Mouse (Mus musculus) heart, embryonic 16.5 days (tissue): ENCODE data around the gene Gm20425. TPM values are rescaled to one million over a fixed set of nuclear protein-coding genes. Genes with fewer than 3 reads are reported as not detected.

Experiments used
- ATAC-seq: fragments of 200-750 bp; cut with Nextera tagmentation; replicated peaks from 2 replicates; pipeline ENCODE4 v1.8.0; 2017; ENCODE audit warnings: moderate number of reproducible peaks; ENCODE audit not compliant: insufficient read depth, low FRiP score; ENCODE audit errors: extremely low read depth
- H3K27ac ChIP-seq: fragments of 300-500 bp; sonication (generic); 2 replicates; pipeline ENCODE4 v1.5.1; 2014; ENCODE audit warnings: mild to moderate bottlenecking, low read length, control low read depth, moderate library complexity
- H3K27me3 ChIP-seq: fragments of 300-500 bp; sonication (generic); 2 replicates; pipeline ENCODE4 v1.6.1; 2014; ENCODE audit warnings: low read length, mixed read lengths; ENCODE audit not compliant: control insufficient read depth, insufficient read depth
- H3K36me3 ChIP-seq: fragments of 300-500 bp; sonication (generic); 2 replicates; pipeline ENCODE4 v1.6.1; 2014; ENCODE audit not compliant: control insufficient read depth, insufficient read depth
- H3K4me1 ChIP-seq: fragments of 300-500 bp; sonication (generic); 2 replicates; pipeline ENCODE4 v1.6.1; 2014; ENCODE audit warnings: low read length, mixed read lengths; ENCODE audit not compliant: control insufficient read depth, insufficient read depth
- H3K4me2 ChIP-seq: fragments of 300-500 bp; sonication (generic); 2 replicates; pipeline ENCODE4 v1.6.1; 2014; ENCODE audit warnings: low read depth, mild to moderate bottlenecking, control low read depth, low read length
- H3K4me3 ChIP-seq: fragments of 300-500 bp; sonication (generic); 2 replicates; pipeline ENCODE4 v1.5.1; 2014; ENCODE audit warnings: mild to moderate bottlenecking, control low read depth, low read length
- H3K9ac ChIP-seq: fragments of 300-500 bp; sonication (generic); 2 replicates; pipeline ENCODE4 v1.6.1; 2014; ENCODE audit warnings: low read length, control low read depth
- H3K9me3 ChIP-seq: fragments of 300-500 bp; sonication (generic); replicated peaks from 2 replicates; pipeline ENCODE4 v1.6.1; 2016; ENCODE audit warnings: low read length; ENCODE audit not compliant: control insufficient read depth
- WGBS: fragments of 180-500 bp; shearing (Covaris S2); extraction: QIAGEN DNeasy Blood & Tissue Kit; methylation state at CpG from one replicate; pipeline ENCODE4 v1.1.7; 2014; 5-methylcytosine and 5-hydroxymethylcytosine counted together
- polyA plus RNA-seq: library from polyadenylated mRNA; unstranded; fragments of >200 nt; fragmentation: Nextera tagmentation; extraction: Ambion mirVana; gene quantifications from 2 replicates; pipeline ENCODE4 v1.2.1, GENCODE M21; 2015

Gene Gm20425
- polyA plus RNA-seq, 1 experiment from 2014 or later: 4.4 TPM

DNA sequence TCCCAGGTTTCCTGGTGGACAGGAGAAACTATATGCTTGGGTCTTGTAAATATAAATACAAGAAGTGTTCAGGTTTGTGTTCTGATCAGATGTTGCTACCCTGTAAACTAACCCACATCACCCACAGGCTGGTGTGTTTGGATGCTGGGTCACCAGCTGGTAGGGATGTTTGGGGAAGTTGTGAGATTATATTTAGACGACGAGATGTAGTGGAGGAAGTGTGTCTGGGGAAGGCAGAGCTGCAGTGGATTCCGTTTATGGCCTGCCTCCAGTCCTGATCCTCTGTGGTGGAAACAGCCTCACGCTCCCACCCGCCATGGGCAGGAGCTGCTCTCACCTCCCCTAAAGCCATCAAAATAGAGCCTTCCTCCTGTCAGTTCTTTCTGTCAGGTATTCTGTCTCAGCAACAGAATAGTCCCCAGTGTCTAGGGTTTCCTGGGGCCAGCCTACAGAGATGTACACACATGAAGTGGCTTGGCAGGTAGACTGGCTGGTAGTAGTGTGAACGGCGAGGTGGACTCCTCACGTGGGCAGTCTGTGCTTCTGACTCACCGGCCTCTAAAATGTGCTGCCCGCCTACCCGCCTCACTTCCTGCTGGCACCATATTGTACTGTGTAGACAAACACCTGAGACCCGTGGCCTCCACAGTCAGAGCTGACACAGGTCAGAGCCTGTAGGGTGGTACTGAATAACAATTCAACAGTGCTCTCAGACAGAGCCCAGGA, 80.9 kb downstream of the Gm20425 start:
- ATAC-seq: no peak
- Histone ChIP-seq H3K4me1 (peaks cover 3% of the 10 kb centered on the region; the same call in 1 of the 2 replicates), H3K27ac (no peak overlapping the region), H3K4me2 (no peak overlapping the region), H3K9ac (no peak overlapping the region), H3K27me3 (no peaks in the 10 kb centered on the region), H3K36me3 (no peaks in the 10 kb centered on the region), H3K4me3 (no peak overlapping the region), H3K9me3 (no peaks in the 10 kb centered on the region)
- WGBS: 74% methylated on average over 12 of the region's 12 CpGs

DNA sequence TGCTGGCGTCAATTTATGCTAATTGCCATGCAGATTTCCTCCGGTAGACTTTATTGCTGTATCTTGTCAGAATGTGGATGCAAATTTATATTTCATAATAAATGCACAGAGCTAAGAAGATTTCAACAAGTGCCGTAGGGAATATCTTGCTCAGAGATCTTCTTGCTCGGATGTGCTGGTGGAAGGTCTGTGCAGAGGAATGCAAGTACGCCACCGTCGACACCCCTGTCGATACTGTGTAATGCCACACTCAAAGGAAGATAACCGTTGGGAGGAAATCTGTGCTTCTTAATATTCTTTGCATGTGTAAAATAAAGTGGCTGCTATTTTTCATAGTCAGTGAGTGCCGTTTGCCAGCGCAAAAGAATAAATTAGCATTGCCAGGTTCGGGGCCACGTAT, 83.0 kb downstream of the Gm20425 start:
- Histone ChIP-seq H3K4me1 (peaks cover 3% of the 10 kb centered on the region; the same call in 1 of the 2 replicates), H3K27me3 (no peaks in the 10 kb centered on the region), H3K36me3 (no peaks in the 10 kb centered on the region), H3K27ac (no peak overlapping the region), H3K9ac (no peak overlapping the region), H3K4me3 (no peak overlapping the region), H3K4me2 (no peak overlapping the region), H3K9me3 (no peaks in the 10 kb centered on the region)
- WGBS: 52% methylated on average over 13 of the region's 13 CpGs
- ATAC-seq: no peak

DNA sequence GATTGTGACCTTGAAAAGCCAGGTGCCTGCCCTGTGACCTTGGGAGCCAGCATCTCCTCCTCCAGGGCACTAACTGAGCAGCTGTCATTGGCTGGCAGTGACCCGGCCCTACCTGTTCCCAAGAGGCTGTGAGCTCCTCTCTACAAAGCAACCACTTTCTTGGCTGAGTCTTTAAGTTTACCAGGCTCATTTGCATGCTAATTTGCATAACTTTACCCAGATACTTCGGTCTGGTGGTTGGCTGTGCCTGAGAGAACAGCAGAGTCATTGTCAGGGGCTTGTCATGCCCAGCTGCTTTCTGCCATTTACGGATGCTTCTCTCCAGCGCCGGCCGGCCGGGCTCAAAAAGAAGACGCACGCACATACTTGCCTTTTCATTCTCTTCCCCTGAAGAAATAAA, 83.4 kb downstream of the Gm20425 start:
- no peak overlapping the region for H3K27ac ChIP-seq
- 53% methylated on average over 9 of the region's 9 CpGs for WGBS

DNA sequence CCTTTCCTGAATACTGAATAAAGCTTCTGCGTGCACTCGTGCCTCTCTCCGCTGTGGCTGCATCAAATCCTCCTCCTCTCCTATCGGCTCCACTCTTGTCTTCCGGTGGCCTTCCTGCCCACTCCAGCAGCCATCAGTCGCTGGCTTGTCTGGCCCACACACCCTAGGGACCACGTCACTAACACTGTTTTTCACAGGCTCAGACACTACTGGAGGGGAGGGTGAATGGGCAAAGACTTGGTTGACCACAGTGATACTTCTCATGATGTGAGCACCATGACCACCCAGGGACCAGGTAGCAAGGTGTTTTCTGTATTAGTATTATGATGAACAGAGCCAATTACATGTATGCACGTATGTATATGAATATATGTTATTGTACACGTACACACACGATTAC, 83.8 kb downstream of the Gm20425 start:
- 85% methylated on average over 10 of the region's 10 CpGs for WGBS
- H3K9me3 ChIP-seq: no peaks in the 10 kb centered on the region
- H3K4me1 ChIP-seq: peaks cover 3% of the 10 kb centered on the region; the same call in 1 of the 2 replicates
- H3K9ac ChIP-seq: no peak overlapping the region
- H3K27me3 ChIP-seq: no peaks in the 10 kb centered on the region
- no peak for ATAC-seq
- H3K4me3 ChIP-seq: no peak overlapping the region
- H3K27ac ChIP-seq: no peak overlapping the region
- H3K36me3 ChIP-seq: no peaks in the 10 kb centered on the region
- H3K4me2 ChIP-seq: no peak overlapping the region

More for the DNA sequence above, 83.4 kb downstream of the Gm20425 start:
- H3K36me3 ChIP-seq: no peaks in the 10 kb centered on the region
- H3K9ac ChIP-seq: no peak overlapping the region
- ATAC-seq: no peak
- H3K4me1 ChIP-seq: peaks cover 3% of the 10 kb centered on the region; the same call in 1 of the 2 replicates
- no peak overlapping the region for H3K4me3 ChIP-seq
- no peaks in the 10 kb centered on the region for H3K27me3 ChIP-seq
- no peak overlapping the region for H3K4me2 ChIP-seq
- H3K9me3 ChIP-seq: no peaks in the 10 kb centered on the region

DNA sequence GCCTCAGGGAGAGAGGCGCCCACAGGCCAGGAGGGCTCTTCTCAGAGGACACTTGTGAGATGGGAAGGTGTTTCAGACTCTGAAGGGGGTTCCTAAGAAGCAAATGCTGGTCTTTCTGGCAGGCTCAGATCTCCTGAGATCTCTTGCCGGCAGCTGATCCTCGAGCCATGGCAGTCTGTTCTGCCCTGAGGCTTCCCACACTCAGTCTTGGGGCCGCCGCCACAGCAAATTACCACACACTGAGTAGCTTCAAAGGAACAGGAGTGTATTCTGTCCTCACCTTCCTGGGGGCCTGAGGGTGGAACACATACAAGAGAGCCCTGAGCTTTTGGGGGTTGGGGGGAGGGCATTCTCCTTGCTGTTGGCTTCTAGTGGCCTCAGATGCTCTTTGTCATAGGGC, 84.8 kb downstream of the Gm20425 start:
- no peak for ATAC-seq
- Histone ChIP-seq H3K27me3 (no peaks in the 10 kb centered on the region), H3K36me3 (no peaks in the 10 kb centered on the region), H3K27ac (no peak overlapping the region), H3K9me3 (no peaks in the 10 kb centered on the region), H3K9ac (no peak overlapping the region; the same call in 1 of the 2 replicates), H3K4me2 (no peak overlapping the region), H3K4me1 (peaks cover 8% of the 10 kb centered on the region; the same call in 1 of the 2 replicates), H3K4me3 (no peak overlapping the region)
- 63% methylated on average over 5 of the region's 5 CpGs for WGBS

DNA sequence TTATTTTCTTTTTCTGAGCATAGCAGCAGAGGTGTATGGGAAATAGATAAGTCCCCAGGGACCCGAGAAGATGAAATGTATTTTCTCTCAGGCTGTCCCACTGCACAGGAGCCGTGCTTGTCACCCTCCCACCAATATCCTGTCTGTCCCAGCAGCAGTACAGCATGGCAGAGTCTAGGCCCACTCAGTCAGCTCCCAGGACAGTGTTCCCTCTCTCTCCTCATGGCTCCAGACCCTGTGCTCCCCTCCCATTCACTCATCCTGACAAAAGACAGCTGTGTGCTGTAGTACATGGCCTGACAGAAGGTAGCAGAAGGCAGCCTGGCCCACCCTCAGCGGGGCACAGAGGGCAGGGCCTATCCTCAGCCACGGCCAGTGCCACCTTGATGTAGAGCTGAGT, 86.2 kb downstream of the Gm20425 start:
- no peaks in the 10 kb centered on the region for H3K36me3 ChIP-seq
- ATAC-seq: no peak
- peaks cover 10% of the 10 kb centered on the region; the same call in 1 of the 2 replicates for H3K4me1 ChIP-seq
- H3K9ac ChIP-seq: no peak overlapping the region
- no peaks in the 10 kb centered on the region for H3K9me3 ChIP-seq
- H3K27ac ChIP-seq: no peak overlapping the region
- no peaks in the 10 kb centered on the region for H3K27me3 ChIP-seq
- no peak overlapping the region for H3K4me3 ChIP-seq
- 48% methylated on average over 4 of the region's 4 CpGs for WGBS
- H3K4me2 ChIP-seq: no peak overlapping the region

DNA sequence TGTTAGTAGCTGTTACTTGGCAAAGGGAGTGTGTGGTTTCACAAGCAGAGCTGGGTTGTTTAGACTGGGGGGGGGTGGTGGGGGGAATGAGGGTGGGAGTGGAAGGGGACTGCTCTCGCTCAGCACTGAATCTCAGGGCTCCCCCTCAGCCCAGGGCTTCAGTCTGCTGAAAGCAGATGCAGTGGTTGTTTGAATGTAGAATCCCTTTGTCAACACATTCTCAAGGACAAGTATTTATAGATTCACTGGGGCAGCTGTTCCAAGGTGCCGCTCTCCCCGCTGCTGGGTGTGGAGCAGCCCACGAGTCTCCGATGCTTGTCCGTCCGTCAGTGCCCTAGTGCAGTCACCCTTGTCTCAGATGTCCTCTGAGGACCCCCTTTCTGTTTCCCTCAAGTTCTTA, 88.8 kb downstream of the Gm20425 start:
- Histone ChIP-seq H3K9me3 (no peaks in the 10 kb centered on the region), H3K36me3 (no peaks in the 10 kb centered on the region), H3K27me3 (no peaks in the 10 kb centered on the region), H3K4me2 (no peak overlapping the region), H3K4me1 (peaks cover 10% of the 10 kb centered on the region; the same call in 1 of the 2 replicates), H3K27ac (peak overlapping the region; percentile 53), H3K4me3 (no peak overlapping the region), H3K9ac (no peak overlapping the region)
- WGBS: 48% methylated on average over 7 of the region's 7 CpGs
- peak; percentile 44; the same call in 1 of the 2 replicates for ATAC-seq

DNA sequence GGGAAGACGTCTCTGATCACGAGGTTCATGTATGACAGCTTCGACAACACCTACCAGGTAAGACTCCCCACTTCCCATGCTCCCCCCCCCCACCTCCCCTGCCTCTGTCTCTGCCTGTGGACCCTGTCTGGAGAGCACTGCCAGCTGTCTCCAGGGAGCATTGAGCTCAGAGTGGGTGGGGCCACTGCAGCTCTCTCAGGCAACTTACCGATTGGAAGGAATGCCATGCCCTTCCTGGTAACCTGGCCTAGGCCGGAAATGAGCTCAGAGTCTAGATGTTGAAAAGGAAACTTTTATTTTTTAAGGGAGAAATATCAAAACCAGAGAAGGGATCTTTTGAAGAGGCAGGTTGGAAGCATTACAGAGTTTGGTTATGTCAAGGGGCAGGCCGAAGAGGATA, 89.7 kb downstream of the Gm20425 start:
- H3K4me1 ChIP-seq: peaks cover 10% of the 10 kb centered on the region; the same call in 1 of the 2 replicates

More for the DNA sequence above, 89.7 kb downstream of the Gm20425 start:
- Histone ChIP-seq H3K36me3 (no peaks in the 10 kb centered on the region), H3K27me3 (no peaks in the 10 kb centered on the region), H3K9me3 (no peaks in the 10 kb centered on the region), H3K9ac (no peak overlapping the region), H3K4me3 (no peak overlapping the region), H3K4me2 (no peak overlapping the region), H3K27ac (no peak overlapping the region)
- ATAC-seq: no peak
- WGBS: 74% methylated on average over 6 of the region's 6 CpGs
